Mouse (Mus musculus) stomach, postnatal 0 days (tissue): ENCODE measurements around the gene Raf1. TPM values are rescaled to one million over a fixed set of nuclear protein-coding genes. Genes with fewer than 3 reads are reported as not detected.

Experiments
- ATAC-seq: fragments of 200-750 bp; cut with Nextera tagmentation; 2 replicates; pipeline ENCODE4 v1.8.0; 2017; ENCODE audit not compliant: low FRiP score, low TSS enrichment
- DNase-seq: peaks from one replicate; pipeline ENCODE4 v3.0.0-alpha.2; 2016; ENCODE audit warnings: low spot score
- H3K27ac ChIP-seq: fragments of 300-500 bp; sonication (generic); replicated peaks from 2 replicates; pipeline ENCODE4 v1.5.1; 2014; ENCODE audit warnings: mild to moderate bottlenecking, control low read depth
- H3K27me3 ChIP-seq: fragments of 300-500 bp; sonication (generic); 2 replicates; pipeline ENCODE4 v1.6.1; 2014; ENCODE audit warnings: low read length; ENCODE audit not compliant: control insufficient read depth, insufficient read depth
- H3K36me3 ChIP-seq: fragments of 300-500 bp; sonication (generic); 2 replicates; pipeline ENCODE4 v1.6.1; 2014; ENCODE audit warnings: low read length, mixed read lengths; ENCODE audit not compliant: control insufficient read depth, insufficient read depth
- H3K4me1 ChIP-seq: fragments of 300-500 bp; sonication (generic); replicated peaks from 2 replicates; pipeline ENCODE4 v1.6.1; 2014; ENCODE audit warnings: antibody characterized with exemption; ENCODE audit not compliant: control insufficient read depth, insufficient read depth
- H3K4me2 ChIP-seq: fragments of 300-500 bp; sonication (generic); replicated peaks from 2 replicates; pipeline ENCODE4 v1.6.1; 2014; ENCODE audit warnings: low read depth, mild to moderate bottlenecking, control low read depth, moderate library complexity
- H3K4me3 ChIP-seq: fragments of 300-500 bp; sonication (generic); 2 replicates; pipeline ENCODE4 v1.5.1; 2014; ENCODE audit warnings: low read depth, low read length, control low read depth
- H3K9ac ChIP-seq: fragments of 300-500 bp; sonication (generic); 2 replicates; pipeline ENCODE4 v1.6.1; 2014; ENCODE audit warnings: mild to moderate bottlenecking, low read length, control low read depth, mixed read lengths
- H3K9me3 ChIP-seq: fragments of 300-500 bp; sonication (generic); 2 replicates; pipeline ENCODE4 v1.6.1; 2016; ENCODE audit warnings: low read length; ENCODE audit not compliant: control insufficient read depth
- CTCF ChIP-seq: IDR thresholded peaks from 2 replicates; pipeline ENCODE4 v1.5.1; 2016; ENCODE audit warnings: antibody characterized with exemption, low read depth, mild to moderate bottlenecking, moderate library complexity
- EP300 ChIP-seq: optimal IDR thresholded peaks from 2 replicates; pipeline ENCODE3; 2016; ENCODE audit warnings: antibody characterized with exemption
- WGBS: fragments of 180-500 bp; shearing (Covaris S2); extraction: QIAGEN DNeasy Blood & Tissue Kit; methylation state at CpG from one replicate; pipeline ENCODE4 v1.1.7; 2014; 5-methylcytosine and 5-hydroxymethylcytosine counted together
- polyA plus RNA-seq: library from polyadenylated mRNA; unstranded; fragments of >200 nt; fragmentation: Nextera tagmentation; extraction: Ambion mirVana; gene quantifications from 2 replicates; pipeline ENCODE4 v1.2.1, GENCODE M21; 2015

The Raf1 gene
- polyA plus RNA-seq, result 67.1 and 70.8 TPM in 2 replicates

DNA sequence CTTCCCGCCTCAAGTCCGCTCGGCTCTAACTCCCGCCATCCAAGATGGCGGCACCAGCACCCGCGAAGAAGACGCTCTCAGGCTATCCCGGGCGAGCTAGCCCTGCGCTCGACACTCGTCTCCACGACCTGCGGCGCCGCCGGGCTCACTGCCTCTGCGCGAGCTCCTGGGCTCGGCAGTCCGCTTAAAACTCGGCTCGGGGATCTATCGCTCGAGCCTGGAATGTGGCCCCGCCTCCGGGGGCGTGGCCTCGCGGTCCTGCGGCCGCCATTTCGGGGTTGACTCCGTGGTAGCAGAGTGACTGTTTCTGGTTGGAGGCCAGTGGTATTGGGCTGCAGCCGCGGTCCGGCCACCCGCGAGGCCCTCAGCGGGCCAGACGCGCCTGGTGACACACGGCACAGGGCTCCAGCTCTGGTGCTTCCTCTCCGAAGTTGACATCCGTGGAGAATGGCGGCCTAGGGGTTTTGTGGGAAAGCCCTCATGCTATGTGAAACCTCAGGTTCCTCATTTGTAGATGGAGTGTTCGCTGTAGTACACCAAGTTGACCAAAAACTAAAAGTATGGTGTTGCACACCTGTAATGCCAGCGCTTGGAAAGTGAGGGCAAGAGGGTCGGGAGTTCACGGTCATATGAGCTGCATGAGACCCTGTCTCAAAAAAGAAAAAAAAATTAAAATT lies at the start of gene Raf1:
Raf1 (minus strand) TSS at position 184 of the 677 bp plus-strand sequence.
- Histone ChIP-seq H3K4me1 (no peaks in the 10 kb centered on the region), H3K9me3 (no peaks in the 10 kb centered on the region), H3K4me2 (peak within 1 kb of the TSS; percentile 85), H3K27me3 (no peaks in the 10 kb centered on the region), H3K27ac (peak within 1 kb of the TSS; percentile 99), H3K36me3 (no peaks in the 10 kb centered on the region), H3K4me3 (peak within 1 kb of the TSS; percentile 100), H3K9ac (peak within 1 kb of the TSS; percentile 99)
- TF ChIP-seq CTCF, result no peak
- TF ChIP-seq EP300, result peak; percentile 79
- peak; percentile 99 for ATAC-seq
- under 1% methylated on average over 51 of the region's 51 CpGs for WGBS
- peak; percentile 98 for DNase-seq

DNA sequence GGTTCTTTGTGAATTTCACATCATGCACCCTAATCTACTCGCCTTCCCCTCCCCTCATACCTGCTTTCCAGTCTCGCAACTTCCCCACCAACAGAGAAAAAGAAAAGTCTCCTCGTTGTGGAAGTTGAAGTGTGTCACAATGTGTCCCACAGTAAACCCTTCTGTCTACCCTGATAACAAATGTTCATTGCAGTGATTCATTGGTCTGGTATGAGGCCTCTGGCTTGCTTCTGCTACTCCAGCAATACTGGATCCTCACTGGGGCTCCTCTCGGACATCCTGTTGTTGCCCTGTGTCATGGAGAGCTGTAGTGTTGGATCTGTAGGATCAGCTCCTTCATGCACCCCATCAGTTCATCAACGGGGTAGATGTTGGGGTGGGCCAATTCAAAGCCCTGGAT lies 45.8 kb upstream of the Raf1 start:
- H3K4me2 ChIP-seq, result no peak overlapping the region
- WGBS, result 53% methylated on average over 5 of the region's 5 CpGs

DNA sequence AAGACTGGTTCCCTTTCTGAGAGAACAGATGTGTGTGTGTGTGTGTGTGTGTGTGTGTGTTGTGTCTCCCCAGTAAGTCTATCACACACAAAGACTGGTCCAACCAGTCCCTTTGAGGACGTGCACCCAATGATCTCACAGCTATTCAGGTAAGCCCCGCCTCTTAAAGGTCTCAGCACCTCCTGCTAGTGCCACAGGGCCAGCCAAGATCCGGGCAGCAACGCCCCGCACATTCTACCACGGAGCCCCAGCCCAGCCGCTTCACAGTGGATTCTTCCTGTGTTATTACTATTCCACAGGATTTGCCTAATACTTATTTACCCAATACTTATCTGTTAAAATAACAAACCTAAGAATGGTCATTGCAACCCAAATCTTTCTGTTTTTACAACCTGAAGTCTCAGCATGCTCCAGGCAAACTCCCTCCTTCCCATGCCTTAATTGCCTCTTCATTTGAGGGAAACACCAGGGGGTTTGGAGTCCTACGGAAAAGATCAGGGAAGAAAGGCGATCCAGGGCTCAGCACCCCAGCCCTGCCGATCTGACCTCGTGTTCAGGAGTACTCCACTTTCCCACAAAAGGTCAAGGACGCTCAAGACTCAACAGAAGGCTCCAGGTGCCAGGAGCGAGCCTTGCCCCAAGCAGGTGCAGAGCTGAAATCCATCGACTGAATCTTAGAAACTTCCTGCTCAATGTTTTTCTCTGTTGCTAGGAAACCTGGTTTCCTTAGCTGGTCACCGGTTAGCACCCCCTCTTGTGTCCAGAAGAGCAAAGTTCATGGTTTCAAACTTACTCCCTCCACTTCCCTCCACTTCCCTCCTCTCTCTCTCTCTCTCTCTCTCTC lies 41.5 kb upstream of the Raf1 start:
- Histone ChIP-seq H3K4me3 (peak overlapping the region; percentile 12; the same call in 1 of the 2 replicates), H3K9ac (peak overlapping the region; percentile 50; the same call in 1 of the 2 replicates)

More for the DNA sequence above, 45.8 kb upstream of the Raf1 start:
- no peak for TF ChIP-seq CTCF
- no peak for TF ChIP-seq EP300
- Histone ChIP-seq H3K4me1 (no peaks in the 10 kb centered on the region), H3K9me3 (no peaks in the 10 kb centered on the region), H3K9ac (no peak overlapping the region), H3K27me3 (no peaks in the 10 kb centered on the region), H3K27ac (no peak overlapping the region), H3K4me3 (no peak overlapping the region), H3K36me3 (no peaks in the 10 kb centered on the region)
- DNase-seq (no peak), ATAC-seq (no peak)

DNA sequence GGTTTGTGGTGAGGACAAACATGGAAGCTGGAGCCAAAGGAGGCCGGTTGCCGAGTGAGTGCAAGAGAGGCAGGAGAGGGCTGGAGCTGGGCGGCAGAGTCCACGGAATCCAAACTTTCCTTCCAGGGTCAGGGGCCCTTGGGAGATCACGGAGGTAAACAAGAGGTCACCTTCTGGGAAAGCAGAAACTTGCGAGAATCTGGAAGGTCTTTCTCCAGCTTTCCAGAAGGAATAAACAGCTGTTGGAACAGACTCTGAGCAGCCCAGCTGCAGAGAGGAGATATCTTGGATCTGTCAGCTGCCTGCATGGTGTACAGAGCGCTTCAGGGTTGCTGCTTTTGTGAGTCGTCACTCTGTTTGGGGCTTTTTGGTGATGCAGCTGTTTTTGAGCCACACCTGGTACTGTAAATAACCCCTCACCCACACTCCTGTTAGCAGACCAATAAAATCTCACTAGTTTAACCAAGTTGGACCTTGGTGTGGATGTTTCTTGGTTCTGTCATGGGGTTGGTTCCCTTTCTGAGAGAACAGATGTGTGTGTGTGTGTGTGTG lies 40.7 kb upstream of the Raf1 start:
- Histone ChIP-seq H3K9ac (peak overlapping the region; percentile 13; the same call in 1 of the 2 replicates), H3K27ac (peak overlapping the region; percentile 91), H3K36me3 (no peaks in the 10 kb centered on the region), H3K27me3 (no peaks in the 10 kb centered on the region), H3K4me3 (no peak overlapping the region), H3K4me1 (no peaks in the 10 kb centered on the region), H3K4me2 (peak overlapping the region; percentile 48; the same call in 1 of the 2 replicates), H3K9me3 (no peaks in the 10 kb centered on the region)
- WGBS, result 12% methylated on average over 8 of the region's 8 CpGs
- ATAC-seq, result peak; percentile 65
- peak; percentile 50 for DNase-seq
- no peak for TF ChIP-seq CTCF
- TF ChIP-seq EP300, result no peak

More for the DNA sequence above, 41.5 kb upstream of the Raf1 start:
- WGBS, result 2% methylated on average over 15 of the region's 15 CpGs
- ATAC-seq (peak; percentile 96), DNase-seq (peak; percentile 85)
- H3K27me3 ChIP-seq, result no peaks in the 10 kb centered on the region
- H3K4me1 ChIP-seq, result no peaks in the 10 kb centered on the region
- TF ChIP-seq EP300 (no peak), CTCF (peak; percentile 69)
- no peaks in the 10 kb centered on the region for H3K36me3 ChIP-seq
- no peaks in the 10 kb centered on the region for H3K9me3 ChIP-seq
- peak overlapping the region; percentile 91 for H3K27ac ChIP-seq
- peak overlapping the region; percentile 48 for H3K4me2 ChIP-seq

DNA sequence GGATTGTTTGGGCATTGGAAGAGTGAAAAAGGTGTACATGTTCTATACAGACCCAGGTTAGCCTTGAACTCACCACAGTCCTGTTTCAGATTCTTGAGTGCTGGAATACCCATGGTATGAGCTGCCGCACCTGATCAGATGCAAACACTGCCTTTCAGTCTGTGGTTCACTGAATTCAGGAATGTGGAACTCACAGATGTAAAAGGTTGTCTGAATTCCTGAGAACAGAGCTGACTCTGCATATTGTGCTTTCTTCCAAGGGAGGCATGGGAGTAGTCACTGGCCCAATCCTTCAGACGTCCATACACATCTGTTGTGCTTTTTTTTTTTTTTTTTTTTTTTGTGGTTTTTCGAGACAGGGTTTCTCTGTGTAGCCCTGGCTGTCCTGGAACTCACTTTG lies 34.8 kb upstream of the Raf1 start:
- Histone ChIP-seq H3K9me3 (no peaks in the 10 kb centered on the region), H3K27me3 (no peaks in the 10 kb centered on the region), H3K4me3 (no peak overlapping the region), H3K4me1 (no peaks in the 10 kb centered on the region), H3K36me3 (no peaks in the 10 kb centered on the region), H3K27ac (no peak overlapping the region), H3K9ac (no peak overlapping the region), H3K4me2 (no peak overlapping the region)
- TF ChIP-seq CTCF (no peak), EP300 (no peak)
- 83% methylated on average over 2 of the region's 3 CpGs for whole genome bisulfite sequencing
- ATAC-seq (no peak), DNase-seq (no peak)
